Mouse (Mus musculus): ENCODE data around the gene Dnm2. TPM values are rescaled to one million over a fixed set of nuclear protein-coding genes. Genes with fewer than 3 reads are reported as not detected.

Dnm2 gene
- total RNA-seq, 4 experiments from 2014 or later: 60.3 to 71.0 (median 61.2) TPM

- DNase-seq (ENCODE audit: low spot score): peak; percentile 99
Observed at GRCm38 (mm10) chr9:21545916-21546788, 121.4 kb downstream of the Dnm2 start.

- peak; percentile 26 for DNase-seq (ENCODE audit: low spot score)
Observed at GRCm38 (mm10) chr9:21546789-21547074, 122.0 kb downstream of the Dnm2 start, which contains the start of gene Carm1. Gene Carm1 (plus strand): TSS chr9:21546894.

GRCm38 (mm10) chr9:21547075-21547941, 122.6 kb downstream of the Dnm2 start:
- peak; percentile 41 for DNase-seq (ENCODE audit: low spot score)

GRCm38 (mm10) chr9:21551049-21551448, 126.3 kb downstream of the Dnm2 start:
- no peak for DNase-seq (ENCODE audit: low spot score)

- no peak for DNase-seq (ENCODE audit: low spot score)
Observed at GRCm38 (mm10) chr9:21553607-21554273, 129.0 kb downstream of the Dnm2 start.

GRCm38 (mm10) chr9:21555198-21555742, 130.6 kb downstream of the Dnm2 start:
- DNase-seq (ENCODE audit: low spot score): no peak

GRCm38 (mm10) chr9:21556996-21557395, 132.3 kb downstream of the Dnm2 start:
- no peak for DNase-seq (ENCODE audit: low spot score)

Small RNA genes lying within 50 kb of the gene (microRNA-seq; reads per million reads assigned to microRNA genes)
- gene Mir199a-1: not detected

Other genes with a start within 250 kb of the Dnm2 start
- 10 to 100 TPM; 43.6 to 52.1 (median 45.5) TPM for gene Keap1, start 185.5 kb upstream of the Dnm2 start, total RNA-seq (2022)
- 1 to 10 TPM; 1.6 to 1.9 (median 1.8) TPM for gene S1pr5, start 176.5 kb upstream of the Dnm2 start, total RNA-seq (2022)
- gene Atg4d, start 159.6 kb upstream of the Dnm2 start, total RNA-seq (2022): 100 to 1,000 TPM in 1 of 4 experiments, 10 to 100 TPM in 3; 87.0 to 105 (median 93.5) TPM
- 10 to 100 TPM; 16.2 to 18.3 (median 17.3) TPM for gene Kri1, start 136.9 kb upstream of the Dnm2 start, total RNA-seq (2022)
- gene Cdkn2d, start 133.5 kb upstream of the Dnm2 start, total RNA-seq (2022): 10 to 100 TPM; 15.1 to 17.7 (median 16.7) TPM
- not detected for gene Ap1m2, start 112.6 kb upstream of the Dnm2 start, total RNA-seq (2022)
- gene Slc44a2, start 104.2 kb upstream of the Dnm2 start, total RNA-seq (2022): 100 to 1,000 TPM in 1 of 4 experiments, 10 to 100 TPM in 3; 90.2 to 124 (median 94.3) TPM
- gene Ilf3, start 57.0 kb upstream of the Dnm2 start, total RNA-seq (2022): 10 to 100 TPM; 28.2 to 31.4 (median 29.8) TPM
- 1 to 10 TPM; 7.4 to 9.3 (median 8.9) TPM for gene Qtrt1, start 13.1 kb upstream of the Dnm2 start, total RNA-seq (2022)
- gene Tmed1, start 85.3 kb downstream of the Dnm2 start, total RNA-seq (2022): 10 to 100 TPM; 46.5 to 51.3 (median 48.9) TPM
- gene AB124611, start 101.3 kb downstream of the Dnm2 start, total RNA-seq (2022): 1 to 10 TPM in 1 of 4 experiments, under 1 TPM in 3; 0.37 to 2.2 (median 0.63) TPM
- 10 to 100 TPM; 70.9 to 75.8 (median 73.3) TPM for gene Carm1, start 122.0 kb downstream of the Dnm2 start, total RNA-seq (2022)
- gene Timm29, start 167.8 kb downstream of the Dnm2 start, total RNA-seq (2022): 10 to 100 TPM; 61.0 to 67.1 (median 66.5) TPM
- gene Yipf2, start 167.9 kb downstream of the Dnm2 start, total RNA-seq (2022): 1 to 10 TPM; 7.3 to 8.6 (median 7.9) TPM
- 10 to 100 TPM; 47.2 to 49.8 (median 49.3) TPM for gene Smarca4, start 191.3 kb downstream of the Dnm2 start, total RNA-seq (2022)